Mouse (Mus musculus) gonadal fat pad, adult 2 months (tissue): ENCODE measurements around the gene Zrsr2. TPM values are rescaled to one million over a fixed set of nuclear protein-coding genes. Genes with fewer than 3 reads are reported as not detected.

Source experiments
- DNase-seq: peaks from one replicate; pipeline ENCODE4 v3.0.0-alpha.2; 2012; ENCODE audit warnings: low read depth
- polyA plus RNA-seq: library from polyadenylated mRNA; depleted of rRNA; stranded (reverse); fragments of >200 nt; gene quantifications from 2 replicates; pipeline ENCODE4 v1.2.3, GENCODE M21; 2012; rRNA removed

The Zrsr2 gene
- polyA plus RNA-seq, 1 experiment: 7.4 TPM

DNA sequence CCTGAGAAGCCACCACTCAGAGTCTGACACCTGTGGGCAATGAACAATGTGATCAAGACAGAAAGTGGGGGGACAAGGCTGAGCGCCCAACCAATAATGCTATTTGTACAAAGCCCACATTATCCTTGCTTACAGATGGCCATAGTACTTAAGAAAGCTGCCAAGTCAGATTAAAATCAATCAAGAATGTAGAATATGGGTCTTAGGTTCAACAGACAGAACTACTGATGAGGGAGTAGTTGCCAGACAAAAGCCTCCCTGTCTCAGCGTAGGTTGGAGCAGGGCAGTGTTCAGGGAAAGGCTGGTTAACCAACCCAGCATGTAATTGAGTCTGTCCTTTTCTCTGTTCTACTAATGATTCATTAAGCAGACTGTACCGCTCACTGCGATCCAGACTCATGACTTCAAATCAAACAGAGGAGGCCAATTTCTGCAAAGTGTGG, 72.9 kb downstream of the Zrsr2 start:
- no peak for DNase-seq

Other genes starting within 250 kb of the Zrsr2 start
- 0.18 and 0.43 TPM in 2 replicates for gene Rnf138rt1, start 197.3 kb downstream of the Zrsr2 start, polyA plus RNA-seq
- 109 and 212 TPM in 2 replicates for gene Ap1s2, start 49.6 kb downstream of the Zrsr2 start, polyA plus RNA-seq
- gene Car5b, start 69.3 kb upstream of the Zrsr2 start, polyA plus RNA-seq: 64.5 and 71.3 TPM in 2 replicates
- gene Siah1b, start 117.8 kb upstream of the Zrsr2 start, polyA plus RNA-seq: 6.2 and 6.8 TPM in 2 replicates
- 0.25 TPM in 1 of 2 replicates, not detected in the other for gene Cltrn, start 130.2 kb upstream of the Zrsr2 start, polyA plus RNA-seq
- 0.70 and 0.72 TPM in 2 replicates for gene Ace2, start 180.7 kb upstream of the Zrsr2 start, polyA plus RNA-seq